Mouse (Mus musculus) liver, adult 2 months (tissue): Measurements from ENCODE around the gene Slc11a2.

Source experiments
- CTCF ChIP-seq: fragments of 200-500 bp; IDR thresholded peaks from 2 replicates; pipeline ENCODE4 v1.5.1; 2011; ENCODE audit warnings: low read depth, low read length, control low read depth
- POLR2A ChIP-seq: fragments of 200-500 bp; IDR thresholded peaks from 2 replicates; pipeline ENCODE4 v1.6.1; 2011; ENCODE audit warnings: low read length, control low read depth; ENCODE audit not compliant: insufficient read depth; ENCODE audit errors: extremely low read depth

DNA sequence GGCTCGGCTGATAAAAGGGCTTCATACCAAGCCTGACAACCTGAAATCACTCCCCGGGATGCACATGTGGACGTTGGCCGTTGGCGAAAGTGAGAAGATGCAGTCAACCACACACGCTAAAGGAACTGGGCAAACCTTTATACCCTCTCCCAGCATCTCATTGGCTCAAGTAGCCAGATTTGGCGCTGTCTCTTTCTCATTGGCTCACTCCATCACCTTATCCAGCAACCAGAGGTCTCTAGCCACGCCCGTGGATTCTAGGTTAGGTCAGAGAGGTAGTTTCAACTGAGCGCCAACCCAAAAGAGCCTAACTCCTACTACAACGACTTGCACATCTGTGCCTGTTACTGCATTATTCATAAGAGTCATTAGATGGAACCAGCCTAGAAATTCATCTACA, 27.6 kb upstream of the Slc11a2 start:
- TF ChIP-seq CTCF (no peak), POLR2A (no peak)
